ENCODE assay signal across 9 mouse cellular contexts in the genomic region with DNA sequence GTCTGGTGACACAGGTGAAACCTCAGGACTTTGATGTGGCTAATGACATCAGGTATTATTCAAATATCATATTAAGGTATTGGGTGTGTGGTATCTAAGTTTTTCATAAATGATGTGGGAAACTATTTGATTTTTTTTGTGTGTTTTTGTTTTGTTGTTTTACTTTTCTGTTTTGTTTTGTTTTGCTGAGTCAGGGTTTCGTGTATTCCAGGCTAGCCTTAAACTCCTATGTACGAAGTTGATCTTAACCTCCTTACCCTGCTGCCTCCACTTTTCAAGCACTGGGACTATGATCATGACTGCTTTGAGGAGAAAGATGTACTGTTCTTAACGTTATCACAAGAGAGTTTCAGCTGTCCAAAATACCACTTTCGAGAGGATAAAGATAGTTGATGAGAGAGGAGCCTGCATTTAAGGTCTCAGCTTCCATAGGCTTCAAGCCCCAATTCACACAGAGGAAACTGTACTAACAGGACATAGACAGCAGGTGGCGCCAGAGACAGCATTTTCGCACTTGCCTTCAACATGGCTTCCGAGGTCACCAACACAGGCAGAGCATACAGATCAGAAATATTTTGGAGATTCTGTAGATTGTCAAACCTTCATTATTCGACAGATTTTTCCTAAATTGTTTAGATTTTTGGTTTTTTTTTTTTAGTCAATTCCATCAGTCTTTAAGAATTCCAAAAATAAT.
A peak's percentile ranks its signal among the peaks of the same experiment; 100 is the strongest.
DNase-seq lines count a peak whose midpoint lies in the region; ATAC-seq and TF ChIP-seq lines count a peak whose summit lies in the region.
"Had no signal": no experiment of that assay in that cellular context is flagged by ENCODE, and none has a peak within 500 bp of the region (broad histone marks: within the 10 kb centered on the region; RNA-seq: fewer than 3 reads in every experiment).

No protein-coding gene starts in this region.

- no peak for TF ChIP-seq POLR2A in ES-Bruce4 (IDR thresholded peaks at IDR 0.05; ENCODE audit: insufficient read depth, low read length)

- peak; percentile 80 for DNase-seq in adrenal gland, postnatal 14 days
- DNase-seq in embryo, embryonic 11.5 days (ENCODE audit: low read depth, low spot score), result peak; percentile 56
- peak; percentile 57 for DNase-seq in heart, postnatal 0 days (ENCODE audit: low spot score)
- DNase-seq in large intestine, adult 2 months (ENCODE audit: low read depth, low spot score), result peak; percentile 31
- peak; percentile 88 for DNase-seq in lung, embryonic 14.5 days
- peak; percentile 85 for DNase-seq in retina, postnatal 1 day
- peak; percentile 86 for DNase-seq in thymus, postnatal 4 days

- peak; percentile 80 for TF ChIP-seq CTCF in ES-Bruce4 (IDR thresholded peaks at IDR 0.05; ENCODE audit: low read depth, low read length)
- peak; percentile 88 for TF ChIP-seq CTCF in heart, postnatal 0 days (IDR thresholded peaks at IDR 0.05; ENCODE audit: low read depth)
- TF ChIP-seq CTCF in lung, embryonic 14.5 days (IDR thresholded peaks at IDR 0.05; ENCODE audit: low read depth), result peak; percentile 90

- H3K4me3 ChIP-seq in ES-Bruce4 (ENCODE audit: low read depth, low read length), result no peak overlapping the region
- H3K4me3 ChIP-seq in heart, postnatal 0 days (ENCODE audit: low read depth, low read length), result no peak overlapping the region
- H3K4me3 ChIP-seq in lung, embryonic 14.5 days (ENCODE audit: low read depth, low read length), result no peak overlapping the region
- H3K4me3 ChIP-seq: liver, embryonic 15.5 days had no signal

- no peak for ATAC-seq in heart, postnatal 0 days (ENCODE audit: insufficient read depth, low read depth)
- no peak for ATAC-seq in lung, embryonic 14.5 days (ENCODE audit: insufficient read depth)

- 19% methylated on average over 8 of the region's 8 CpGs for WGBS in heart, postnatal 0 days
- 23% methylated on average over 8 of the region's 8 CpGs for WGBS in large intestine, adult 2 months
- 23% methylated on average over 8 of the region's 8 CpGs for WGBS in lung, embryonic 14.5 days

- no peaks in the 10 kb centered on the region for H3K4me1 ChIP-seq in ES-Bruce4 (ENCODE audit: control insufficient read depth, insufficient read depth, low read length)
- no peaks in the 10 kb centered on the region for H3K4me1 ChIP-seq in heart, postnatal 0 days (ENCODE audit: control insufficient read depth, insufficient read depth)
- no peaks in the 10 kb centered on the region for H3K4me1 ChIP-seq in lung, embryonic 14.5 days (ENCODE audit: insufficient read depth)
- H3K4me1 ChIP-seq: liver, embryonic 15.5 days had no signal

- no peaks in the 10 kb centered on the region for H3K36me3 ChIP-seq in ES-Bruce4 (ENCODE audit: control insufficient read depth, insufficient read depth, low read length, poor library complexity, severe bottlenecking)
- H3K36me3 ChIP-seq in heart, postnatal 0 days (replicated peaks; ENCODE audit: control insufficient read depth, insufficient read depth, low read length), result no peaks in the 10 kb centered on the region
- no peaks in the 10 kb centered on the region for H3K36me3 ChIP-seq in lung, embryonic 14.5 days (ENCODE audit: insufficient read depth)
- H3K36me3 ChIP-seq: liver, embryonic 15.5 days had no signal

- no peak for TF ChIP-seq EP300 in ES-Bruce4 (IDR thresholded peaks at IDR 0.05; ENCODE audit: insufficient read depth, low read depth, low read length)
- TF ChIP-seq EP300 in heart, postnatal 0 days (IDR thresholded peaks at IDR 0.05; ENCODE audit: low read depth), result no peak

- no peak overlapping the region for H3K9ac ChIP-seq in ES-Bruce4 (ENCODE audit: low read depth, poor library complexity, severe bottlenecking)
- H3K9ac ChIP-seq in heart, postnatal 0 days (replicated peaks; ENCODE audit: low read depth, low read length), result no peak overlapping the region
- H3K9ac ChIP-seq in lung, embryonic 14.5 days, result no peak overlapping the region
- H3K9ac ChIP-seq: liver, embryonic 15.5 days had no signal

- no peak overlapping the region for H3K4me2 ChIP-seq in heart, postnatal 0 days (ENCODE audit: low read depth, low read length)
- H3K4me2 ChIP-seq in lung, embryonic 14.5 days, result no peak overlapping the region
- H3K4me2 ChIP-seq: liver, embryonic 15.5 days had no signal

- H3K27me3 ChIP-seq in ES-Bruce4 (ENCODE audit: control insufficient read depth, insufficient read depth, low read length, poor library complexity, severe bottlenecking), result no peaks in the 10 kb centered on the region
- no peaks in the 10 kb centered on the region for H3K27me3 ChIP-seq in heart, postnatal 0 days (ENCODE audit: control insufficient read depth, insufficient read depth, low read length)
- no peaks in the 10 kb centered on the region for H3K27me3 ChIP-seq in lung, embryonic 14.5 days (ENCODE audit: insufficient read depth, low read length)
- H3K27me3 ChIP-seq: liver, embryonic 15.5 days had no signal

- H3K9me3 ChIP-seq in ES-Bruce4 (replicated peaks; ENCODE audit: control insufficient read depth, insufficient read depth, low read length, poor library complexity, severe bottlenecking), result no peaks in the 10 kb centered on the region
- no peaks in the 10 kb centered on the region for H3K9me3 ChIP-seq in heart, postnatal 0 days (replicated peaks; ENCODE audit: control insufficient read depth, low read length)
- no peaks in the 10 kb centered on the region for H3K9me3 ChIP-seq in lung, embryonic 14.5 days (ENCODE audit: low read depth, low read length)
- H3K9me3 ChIP-seq: liver, embryonic 15.5 days had no signal

- no peak overlapping the region for H3K27ac ChIP-seq in ES-Bruce4 (ENCODE audit: insufficient read depth, low read length)
- no peak overlapping the region for H3K27ac ChIP-seq in heart, postnatal 0 days (ENCODE audit: low read depth)
- H3K27ac ChIP-seq in lung, embryonic 14.5 days (ENCODE audit: low read depth), result no peak overlapping the region
- H3K27ac ChIP-seq: liver, embryonic 15.5 days had no signal

Comparison
In these comparisons a context has a peak if more than half of its experiments do, and no peak if none do; other contexts are left out.
1. DNase-seq: peak in every context shown above with its lines; median percentile 88 in lung, embryonic 14.5 days; 86 in thymus, postnatal 4 days; 85 in retina, postnatal 1 day; 80 in adrenal gland, postnatal 14 days; 57 in heart, postnatal 0 days; 56 in embryo, embryonic 11.5 days; 31 in large intestine, adult 2 months.